Mouse (Mus musculus): ENCODE measurements around the gene 1700122O11Rik. TPM values are rescaled to one million over a fixed set of nuclear protein-coding genes. Genes with fewer than 3 reads are reported as not detected.

1700122O11Rik gene
- total RNA-seq, 2 experiments from 2014 or later = not detected

DNA sequence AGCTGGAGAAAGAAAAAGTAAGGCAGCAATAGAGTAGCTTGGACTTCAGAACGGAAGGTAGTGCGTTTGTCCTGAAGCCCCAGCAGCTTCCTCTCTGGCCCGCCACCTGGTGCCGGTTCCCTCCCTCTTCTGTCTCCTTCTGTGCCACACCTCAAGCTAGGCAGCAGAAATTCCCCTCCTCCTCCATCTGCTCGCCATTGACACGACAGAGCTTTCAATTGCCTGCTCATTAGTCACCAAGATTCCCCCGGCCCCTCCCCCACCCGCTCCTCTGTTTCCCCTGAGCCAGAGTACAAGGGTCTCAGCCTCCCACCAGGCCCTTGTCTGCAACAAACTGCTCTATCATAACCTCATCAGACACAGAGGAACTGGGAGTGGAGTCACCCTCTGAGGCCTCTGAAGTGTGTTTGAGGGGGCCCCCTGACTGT is 48.1 kb downstream of the 1700122O11Rik start:
- TF ChIP-seq CTCF (conservative IDR thresholded peaks at IDR 0.05) = no peak
- Histone ChIP-seq H3K27ac (no peak overlapping the region), H3K4me3 (no peak overlapping the region)
- DNase-seq (ENCODE audit: low spot score in 2 of 2) = no peak

DNA sequence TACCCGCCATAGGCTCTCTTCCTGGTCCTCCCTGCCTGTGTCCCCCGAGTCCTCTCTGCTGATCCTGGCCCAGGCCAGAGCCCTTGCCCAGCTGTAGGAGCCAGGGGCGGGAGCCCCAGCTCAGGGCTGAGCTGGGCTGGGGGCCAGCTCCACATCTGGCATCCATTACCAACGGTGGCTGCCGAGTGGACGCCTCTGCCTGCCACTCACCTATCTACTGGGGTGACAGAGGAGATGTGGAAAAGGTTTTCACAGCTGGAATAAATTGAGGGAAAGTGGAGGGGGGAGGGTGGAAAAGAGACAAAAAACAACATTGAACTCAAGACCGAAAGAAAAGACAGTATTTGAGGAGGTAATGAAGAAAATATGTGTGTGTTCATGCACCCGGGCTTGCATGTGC is 49.3 kb downstream of the 1700122O11Rik start:
- H3K4me3 ChIP-seq = no peak overlapping the region
- TF ChIP-seq CTCF (conservative IDR thresholded peaks at IDR 0.05) = no peak
- no peak overlapping the region for H3K27ac ChIP-seq
- no peak for DNase-seq (ENCODE audit: low spot score in 2 of 2)

- no peak for TF ChIP-seq CTCF (conservative IDR thresholded peaks at IDR 0.05)
- Histone ChIP-seq H3K27ac (no peak overlapping the region), H3K4me3 (no peak overlapping the region)
- no peak for DNase-seq (ENCODE audit: low spot score in 2 of 2)
These were observed 50.0 kb downstream of the 1700122O11Rik start for GRCm38 (mm10) chr17:47988074-47988473.

Other genes starting within 250 kb of the 1700122O11Rik start
- gene Mdfi, start 203.6 kb downstream of the 1700122O11Rik start, total RNA-seq (2021) = under 1 TPM; 0.49 to 0.83 TPM
- gene Foxp4, start 113.6 kb downstream of the 1700122O11Rik start, total RNA-seq (2021) = 10 to 100 TPM; 52.1 to 53.3 TPM
- not detected for gene 1700067P10Rik, start 51.0 kb upstream of the 1700122O11Rik start, total RNA-seq (2021)
- gene 9830107B12Rik, start 108.0 kb upstream of the 1700122O11Rik start, total RNA-seq (2021) = not detected
- gene A530064D06Rik, start 129.0 kb upstream of the 1700122O11Rik start, total RNA-seq (2021) = not detected
- not detected for gene Trem1, start 194.5 kb upstream of the 1700122O11Rik start, total RNA-seq (2021)
- not detected for gene Trem3, start 209.5 kb upstream of the 1700122O11Rik start, total RNA-seq (2021)
- not detected for gene Treml4, start 226.0 kb upstream of the 1700122O11Rik start, total RNA-seq (2021)

All from layer of hippocampus, adult 2 months (tissue).